Mouse (Mus musculus) midbrain, embryonic 11.5 days (tissue): ENCODE results near the gene Spop. TPM values are rescaled to one million over a fixed set of nuclear protein-coding genes. Genes with fewer than 3 reads are reported as not detected.

ENCODE experiments used
- ATAC-seq: fragments of 200-750 bp; cut with Nextera tagmentation; 2 replicates; pipeline ENCODE4 v1.8.0; 2017; ENCODE audit warnings: moderate TSS enrichment, moderate library complexity; ENCODE audit not compliant: low FRiP score
- DNase-seq: peaks from one replicate; pipeline ENCODE4 v3.0.0; 2015; ENCODE audit warnings: low spot score; ENCODE audit errors: missing footprints
- H3K27ac ChIP-seq: fragments of 300-500 bp; sonication (generic); 2 replicates; pipeline ENCODE4 v1.5.1; 2014; ENCODE audit warnings: low read depth, low read length
- H3K27me3 ChIP-seq: fragments of 300-500 bp; sonication (generic); 2 replicates; pipeline ENCODE4 v1.6.1; 2014; ENCODE audit warnings: mild to moderate bottlenecking, low read length, moderate library complexity, mixed read lengths; ENCODE audit not compliant: control insufficient read depth, insufficient read depth
- H3K36me3 ChIP-seq: fragments of 300-500 bp; sonication (generic); 2 replicates; pipeline ENCODE4 v1.6.1; 2014; ENCODE audit warnings: mild to moderate bottlenecking, low read length, moderate library complexity, mixed read lengths; ENCODE audit not compliant: control insufficient read depth, insufficient read depth
- H3K4me1 ChIP-seq: fragments of 300-500 bp; sonication (generic); 2 replicates; pipeline ENCODE4 v1.6.1; 2014; ENCODE audit warnings: low read length; ENCODE audit not compliant: control insufficient read depth, insufficient read depth
- H3K4me2 ChIP-seq: fragments of 300-500 bp; sonication (generic); 2 replicates; pipeline ENCODE4 v1.6.1; 2014; ENCODE audit warnings: mild to moderate bottlenecking, moderate library complexity
- H3K4me3 ChIP-seq: fragments of 300-500 bp; sonication (generic); 2 replicates; pipeline ENCODE4 v1.5.1; 2014; ENCODE audit warnings: low read depth, low read length
- H3K9ac ChIP-seq: fragments of 300-500 bp; sonication (generic); 2 replicates; pipeline ENCODE4 v1.6.1; 2014; ENCODE audit warnings: low read length
- H3K9me3 ChIP-seq: fragments of 300-500 bp; sonication (generic); 2 replicates; pipeline ENCODE4 v1.6.1; 2016; ENCODE audit warnings: low read length; ENCODE audit not compliant: control insufficient read depth
- WGBS: fragments of 180-500 bp; shearing (Covaris S2); extraction: QIAGEN DNeasy Blood & Tissue Kit; methylation state at CpG from one replicate; pipeline ENCODE4 v1.1.7; 2014; 5-methylcytosine and 5-hydroxymethylcytosine counted together
- polyA plus RNA-seq: library from polyadenylated mRNA; unstranded; fragments of >200 nt; fragmentation: Nextera tagmentation; extraction: Ambion mirVana; gene quantifications from 2 replicates; pipeline ENCODE4 v1.2.1, GENCODE M21; 2014

Gene Spop
- polyA plus RNA-seq, 1 experiment from 2014 or later, result 132 TPM

DNA sequence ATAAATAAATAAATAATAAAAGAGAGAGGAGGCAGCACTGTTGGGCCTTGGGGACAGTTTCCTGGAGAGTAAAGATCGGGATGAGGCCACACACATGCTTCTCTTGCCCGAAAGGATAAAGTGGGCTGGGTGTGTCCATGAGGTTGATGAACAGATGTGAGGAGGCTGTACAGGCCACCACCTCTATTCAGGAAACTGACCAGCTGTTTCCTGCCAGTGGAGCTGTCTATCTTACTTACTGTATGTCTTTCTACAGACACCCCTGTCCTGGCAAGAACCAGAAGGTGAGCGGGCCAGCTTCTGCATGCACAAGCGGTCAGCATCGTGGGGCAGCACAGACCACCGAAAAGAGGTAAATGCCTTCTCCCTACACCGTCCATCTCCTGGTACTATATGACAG, 42.7 kb upstream of the Spop start:
- no peak overlapping the region for H3K4me2 ChIP-seq
- H3K9me3 ChIP-seq, result no peaks in the 10 kb centered on the region
- H3K36me3 ChIP-seq, result no peaks in the 10 kb centered on the region
- DNase-seq (no peak), ATAC-seq (no peak)
- WGBS, result 90% methylated on average over 7 of the region's 7 CpGs
- no peak overlapping the region for H3K4me3 ChIP-seq
- H3K9ac ChIP-seq, result no peak overlapping the region
- H3K27me3 ChIP-seq, result no peaks in the 10 kb centered on the region
- no peaks in the 10 kb centered on the region for H3K4me1 ChIP-seq
- no peak overlapping the region for H3K27ac ChIP-seq

DNA sequence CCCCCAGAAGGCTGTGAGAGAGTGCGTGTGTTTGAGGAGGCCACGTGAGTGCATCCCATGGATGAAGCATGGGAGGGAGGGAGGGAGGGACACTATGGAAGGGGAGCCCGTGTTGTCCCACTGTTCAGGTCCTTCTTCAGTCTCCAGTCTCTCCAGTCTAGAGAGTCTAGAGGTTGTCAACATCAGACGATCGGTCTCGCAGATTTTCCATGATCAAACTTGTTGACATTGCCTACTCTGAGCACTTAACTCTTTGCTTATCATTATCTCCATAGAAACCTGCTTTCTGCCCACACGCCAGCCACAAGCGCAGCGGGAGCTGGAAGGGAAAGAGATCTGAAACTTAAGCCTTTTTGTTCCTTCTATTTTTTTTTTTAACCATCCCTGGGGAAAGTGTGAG, 35.0 kb upstream of the Spop start:
- no peak for ATAC-seq

DNA sequence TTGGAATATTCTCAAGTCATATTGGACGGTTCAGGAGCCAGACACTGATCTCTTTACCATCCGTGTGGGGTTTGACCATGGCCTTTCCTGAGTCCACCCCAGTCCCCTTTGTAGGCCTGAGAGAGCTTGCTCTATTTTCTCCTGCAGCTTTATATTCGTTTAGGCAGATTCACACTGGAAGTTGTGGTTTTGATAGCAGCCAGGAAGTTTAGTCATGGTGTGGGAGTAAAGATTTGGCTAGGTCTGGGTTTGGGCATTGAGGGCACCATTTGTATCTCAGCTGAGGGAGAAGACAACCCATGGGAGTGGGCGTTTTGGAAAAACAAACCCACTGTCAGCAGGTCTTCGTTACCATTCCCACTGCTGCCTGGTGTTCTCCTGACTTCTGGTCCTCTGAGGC, 34.3 kb upstream of the Spop start:
- Histone ChIP-seq H3K36me3 (no peaks in the 10 kb centered on the region), H3K4me1 (no peaks in the 10 kb centered on the region), H3K27me3 (no peaks in the 10 kb centered on the region), H3K27ac (no peak overlapping the region), H3K4me2 (no peak overlapping the region), H3K4me3 (no peak overlapping the region), H3K9ac (no peak overlapping the region), H3K9me3 (no peaks in the 10 kb centered on the region)
- DNase-seq (no peak), ATAC-seq (no peak)
- WGBS, result 76% methylated on average over 5 of the region's 5 CpGs

More for the DNA sequence above, 35.0 kb upstream of the Spop start:
- Histone ChIP-seq H3K4me1 (no peaks in the 10 kb centered on the region), H3K9me3 (no peaks in the 10 kb centered on the region), H3K4me2 (no peak overlapping the region), H3K4me3 (no peak overlapping the region), H3K27me3 (no peaks in the 10 kb centered on the region), H3K9ac (no peak overlapping the region), H3K27ac (no peak overlapping the region), H3K36me3 (no peaks in the 10 kb centered on the region)
- WGBS, result 81% methylated on average over 9 of the region's 9 CpGs
- no peak for DNase-seq

DNA sequence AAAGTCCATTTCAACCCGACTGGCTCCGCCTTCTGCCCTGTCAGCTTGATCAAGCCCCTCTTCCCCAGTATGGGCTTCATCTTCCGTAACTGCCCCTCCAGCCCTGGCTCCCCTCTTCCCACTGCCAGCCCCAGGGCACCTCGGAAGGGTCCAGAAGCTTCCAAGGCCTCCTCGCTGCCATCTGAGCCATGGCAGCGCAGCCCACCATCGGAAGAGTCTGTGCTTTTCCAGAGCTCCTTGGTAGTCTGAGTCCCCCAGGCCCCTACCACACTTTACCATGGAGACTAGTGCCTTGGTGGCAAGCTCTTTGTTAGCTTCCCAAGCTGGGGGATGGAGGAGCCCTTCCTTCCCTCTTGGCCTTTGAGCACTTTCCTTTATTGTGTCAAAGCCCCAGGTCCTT, 33.2 kb upstream of the Spop start:
- H3K27me3 ChIP-seq, result no peaks in the 10 kb centered on the region
- no peak overlapping the region for H3K4me3 ChIP-seq
- H3K9me3 ChIP-seq, result no peaks in the 10 kb centered on the region
- H3K4me1 ChIP-seq, result peaks cover 4% of the 10 kb centered on the region
- no peaks in the 10 kb centered on the region for H3K36me3 ChIP-seq
- no peak overlapping the region for H3K4me2 ChIP-seq
- no peak for ATAC-seq
- DNase-seq, result no peak
- WGBS, result 92% methylated on average over 7 of the region's 7 CpGs
- H3K9ac ChIP-seq, result no peak overlapping the region
- H3K27ac ChIP-seq, result no peak overlapping the region

DNA sequence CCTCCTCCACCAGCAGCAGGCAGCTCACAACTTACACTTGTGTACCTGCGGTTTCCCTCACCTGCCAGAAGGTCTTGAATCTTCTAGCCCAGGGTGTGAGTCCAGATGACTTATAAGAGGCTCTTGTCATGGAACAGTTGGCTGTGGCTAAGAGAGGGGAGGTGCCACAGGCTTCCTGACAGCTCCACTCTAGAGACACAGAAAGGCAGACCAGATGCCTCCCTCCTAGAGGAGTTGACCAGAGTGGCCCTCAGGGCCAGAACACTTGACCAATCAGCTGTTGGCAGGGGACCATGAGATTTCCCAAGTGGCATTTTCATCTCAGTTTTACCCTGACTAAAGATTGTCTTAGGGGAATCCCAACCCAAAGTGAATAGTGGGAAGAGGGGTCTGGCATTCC, 32.7 kb upstream of the Spop start:
- Histone ChIP-seq H3K27ac (no peak overlapping the region), H3K9me3 (no peaks in the 10 kb centered on the region), H3K9ac (no peak overlapping the region), H3K4me2 (no peak overlapping the region), H3K4me3 (no peak overlapping the region), H3K27me3 (no peaks in the 10 kb centered on the region), H3K36me3 (no peaks in the 10 kb centered on the region), H3K4me1 (peaks cover 8% of the 10 kb centered on the region)
- DNase-seq, result no peak
- ATAC-seq, result no peak
- WGBS, result 96% methylated on average over 1 of the region's 1 CpGs

DNA sequence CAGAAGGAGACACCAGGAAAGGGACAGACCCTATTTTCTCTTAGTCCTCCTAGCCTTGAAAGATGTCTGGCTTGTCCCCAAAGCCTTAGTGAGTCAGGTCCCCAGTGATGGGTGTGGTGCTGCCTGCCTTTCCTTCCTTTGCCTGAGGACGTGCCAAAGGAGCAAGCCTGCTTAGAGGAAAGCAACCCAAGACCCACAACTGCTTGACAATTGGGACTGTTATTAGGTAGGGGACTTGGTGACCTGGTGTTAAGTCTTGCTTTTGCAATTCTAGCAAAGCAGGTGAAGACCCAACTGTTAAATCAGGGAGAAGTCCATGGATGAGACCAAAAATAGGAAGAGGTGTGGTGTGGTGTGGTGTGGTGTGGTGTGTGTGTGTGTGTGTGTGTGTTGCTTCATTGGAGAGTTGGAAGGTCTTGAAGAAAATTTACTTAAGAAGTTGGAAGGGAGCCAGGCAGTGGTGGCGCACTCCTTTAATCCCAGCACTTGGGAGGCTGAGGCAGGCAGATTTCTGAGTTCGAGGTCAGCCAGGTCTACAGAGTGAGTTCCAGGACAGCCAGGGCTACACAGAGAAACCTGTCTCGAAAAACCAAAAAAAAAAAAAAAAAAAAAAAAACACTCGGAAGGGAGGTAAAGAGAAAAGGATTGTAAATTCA, 30.4 kb upstream of the Spop start:
- ATAC-seq (no peak), DNase-seq (no peak)
- Histone ChIP-seq H3K27me3 (no peaks in the 10 kb centered on the region), H3K36me3 (0 out of 2 replicates have a peak, but pooled peaks cover 2% of the 10 kb centered on the region), H3K4me2 (no peak overlapping the region), H3K4me3 (no peak overlapping the region), H3K9ac (no peak overlapping the region), H3K9me3 (no peaks in the 10 kb centered on the region), H3K27ac (no peak overlapping the region), H3K4me1 (peaks cover 13% of the 10 kb centered on the region)
- WGBS, result 91% methylated on average over 5 of the region's 5 CpGs

DNA sequence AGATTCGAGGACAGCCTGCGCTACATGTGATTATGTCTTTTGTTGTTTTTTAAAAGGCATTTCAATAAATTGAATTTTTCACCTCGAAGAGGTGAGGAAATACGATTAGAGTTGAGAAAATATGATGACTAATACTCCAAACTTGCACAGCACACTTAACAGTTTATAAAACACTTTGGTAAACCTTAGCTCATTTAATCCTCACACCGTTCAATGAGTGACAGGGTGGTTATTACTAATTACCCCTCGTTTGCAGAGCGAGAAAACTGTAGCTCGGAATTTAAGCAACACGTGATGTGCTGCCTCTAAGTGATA, 29.9 kb upstream of the Spop start:
- H3K36me3 ChIP-seq, result 0 out of 2 replicates have a peak, but pooled peaks cover 2% of the 10 kb centered on the region
- no peak overlapping the region for H3K9ac ChIP-seq
- H3K9me3 ChIP-seq, result no peaks in the 10 kb centered on the region
- 44% methylated on average over 9 of the region's 9 CpGs for WGBS
- no peak for DNase-seq
- peak overlapping the region; percentile 54; the same call in 1 of the 2 replicates for H3K4me3 ChIP-seq
- no peak for ATAC-seq
- peaks cover 13% of the 10 kb centered on the region for H3K4me1 ChIP-seq
- H3K4me2 ChIP-seq, result peak overlapping the region; percentile 32
- H3K27me3 ChIP-seq, result no peaks in the 10 kb centered on the region
- no peak overlapping the region for H3K27ac ChIP-seq

DNA sequence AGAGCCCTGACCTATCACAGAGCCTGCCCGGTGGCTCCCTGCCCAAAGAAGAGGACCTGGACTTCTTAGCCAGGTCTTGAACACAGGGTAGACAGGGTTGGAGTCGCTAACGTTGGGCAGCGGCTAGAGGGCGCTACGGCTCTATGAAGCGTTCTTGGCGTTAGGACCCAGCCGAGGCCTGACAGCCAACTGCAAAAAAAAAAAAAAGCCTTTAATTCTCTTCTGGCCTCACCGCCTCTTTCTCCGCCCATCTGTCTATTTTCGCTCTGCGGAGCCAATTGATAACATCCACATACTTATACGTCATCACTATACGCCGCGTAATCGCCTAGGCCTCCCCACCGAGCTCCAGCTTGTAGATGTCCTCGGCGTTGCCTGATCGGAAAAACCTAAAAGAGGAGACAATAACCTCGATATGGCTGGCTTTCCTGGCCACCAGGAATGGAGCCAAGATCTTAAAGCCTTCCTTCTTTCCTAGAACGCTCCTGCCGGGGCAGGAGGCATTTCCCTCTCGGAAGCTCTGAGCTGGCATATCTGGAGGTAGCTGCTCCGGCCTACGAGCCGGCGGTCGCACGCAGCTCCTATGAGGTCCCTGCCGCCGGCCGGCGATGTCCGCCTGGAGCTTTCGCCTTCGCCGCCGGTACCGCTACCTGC, 29.4 kb upstream of the Spop start, which contains the start of gene Slc35b1:
TSS of gene Slc35b1 (plus strand) at position 374 of the 654 bp plus-strand sequence.
- peaks cover 13% of the 10 kb centered on the region for H3K4me1 ChIP-seq
- H3K9ac ChIP-seq, result peak within 1 kb of the TSS; percentile 77
- peak; percentile 95 for ATAC-seq
- no peaks in the 10 kb centered on the region for H3K27me3 ChIP-seq
- peak within 1 kb of the TSS; percentile 71 for H3K4me2 ChIP-seq
- under 1% methylated on average over 42 of the region's 42 CpGs for WGBS
- no peaks in the 10 kb centered on the region for H3K9me3 ChIP-seq
- peaks cover 6% of the 10 kb centered on the region; the same call in 1 of the 2 replicates for H3K36me3 ChIP-seq
- DNase-seq, result peak; percentile 100
- H3K4me3 ChIP-seq, result peak within 1 kb of the TSS; percentile 54
- H3K27ac ChIP-seq, result peak within 1 kb of the TSS; percentile 88

DNA sequence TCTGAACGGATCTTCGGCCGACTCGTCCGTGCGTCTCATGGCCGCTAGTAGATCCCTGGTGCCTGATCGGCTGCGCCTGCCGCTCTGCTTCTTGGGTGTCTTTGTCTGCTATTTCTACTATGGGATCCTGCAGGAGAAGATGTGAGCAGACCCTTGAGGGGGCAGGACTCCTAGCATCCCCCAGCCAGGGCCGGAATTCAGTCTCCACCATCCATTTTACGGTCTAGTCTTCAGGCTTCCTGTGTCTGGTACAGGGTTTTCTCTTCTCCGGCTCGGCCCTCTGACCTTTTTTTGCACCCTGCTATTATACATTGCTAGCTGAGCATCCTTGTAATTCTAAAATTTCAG, 28.9 kb upstream of the Spop start:
- Histone ChIP-seq H3K36me3 (peaks cover 7% of the 10 kb centered on the region), H3K4me2 (peak overlapping the region; percentile 71), H3K9me3 (no peaks in the 10 kb centered on the region), H3K4me1 (peaks cover 13% of the 10 kb centered on the region), H3K9ac (peak overlapping the region; percentile 77), H3K27me3 (no peaks in the 10 kb centered on the region), H3K4me3 (peak overlapping the region; percentile 54), H3K27ac (peak overlapping the region; percentile 88)
- DNase-seq (no peak), ATAC-seq (peak; percentile 50; the same call in 1 of the 2 replicates)
- WGBS, result under 1% methylated on average over 14 of the region's 14 CpGs
